Mouse (Mus musculus): ENCODE data around the gene Casc1.

- TF ChIP-seq USF2 (conservative IDR thresholded peaks at IDR 0.05; ENCODE audit: low read depth, low read length) (no peak), NRF1 (IDR thresholded peaks at IDR 0.05; ENCODE audit: low read depth, low read length) (no peak), SMC3 (IDR thresholded peaks at IDR 0.05; ENCODE audit: low read depth, low read length) (no peak), EP300 (IDR thresholded peaks at IDR 0.05; ENCODE audit: low read length) (no peak), MAZ (IDR thresholded peaks at IDR 0.05; ENCODE audit: low read depth, low read length) (no peak), RAD21 (IDR thresholded peaks at IDR 0.05; ENCODE audit: low read depth, low read length) (no peak), TBP (conservative IDR thresholded peaks at IDR 0.05; ENCODE audit: low read depth, low read length) (no peak), CTCF (conservative IDR thresholded peaks at IDR 0.05 in 1 of 2, IDR thresholded peaks at IDR 0.05 in 1 of 2; ENCODE audit: low read depth in 2 of 2, low read length in 2 of 2) (no peak), HCFC1 (IDR thresholded peaks at IDR 0.05; ENCODE audit: low read depth, low read length) (no peak), ZC3H11A (IDR thresholded peaks at IDR 0.05; ENCODE audit: low read depth, low read length) (no peak), ZKSCAN1 (IDR thresholded peaks at IDR 0.05; ENCODE audit: borderline replicate concordance, low read depth, low read length) (no peak), TCF12 (IDR thresholded peaks at IDR 0.05; ENCODE audit: low read depth, low read length) (no peak), MEF2A (IDR thresholded peaks at IDR 0.05; ENCODE audit: borderline replicate concordance, low read depth, low read length) (no peak)
These were observed 836 bp upstream of the Casc1 start for GRCm38 (mm10) chr6:145211376-145212305.
